Mouse (Mus musculus) spleen, adult 2 months (tissue): Measurements from ENCODE around the gene Tanc1.

ENCODE experiments used
- CTCF ChIP-seq: fragments of 200-500 bp; IDR thresholded peaks from 2 replicates; pipeline ENCODE4 v1.5.1; 2011; ENCODE audit warnings: mild to moderate bottlenecking, inconsistent platforms; ENCODE audit not compliant: insufficient read depth, insufficient read length, insufficient replicate concordance; ENCODE audit errors: extremely low read depth
- POLR2A ChIP-seq: fragments of 200-500 bp; IDR thresholded peaks from 2 replicates; pipeline ENCODE4 v1.6.1; 2011; ENCODE audit warnings: low read depth, low read length, inconsistent platforms

DNA sequence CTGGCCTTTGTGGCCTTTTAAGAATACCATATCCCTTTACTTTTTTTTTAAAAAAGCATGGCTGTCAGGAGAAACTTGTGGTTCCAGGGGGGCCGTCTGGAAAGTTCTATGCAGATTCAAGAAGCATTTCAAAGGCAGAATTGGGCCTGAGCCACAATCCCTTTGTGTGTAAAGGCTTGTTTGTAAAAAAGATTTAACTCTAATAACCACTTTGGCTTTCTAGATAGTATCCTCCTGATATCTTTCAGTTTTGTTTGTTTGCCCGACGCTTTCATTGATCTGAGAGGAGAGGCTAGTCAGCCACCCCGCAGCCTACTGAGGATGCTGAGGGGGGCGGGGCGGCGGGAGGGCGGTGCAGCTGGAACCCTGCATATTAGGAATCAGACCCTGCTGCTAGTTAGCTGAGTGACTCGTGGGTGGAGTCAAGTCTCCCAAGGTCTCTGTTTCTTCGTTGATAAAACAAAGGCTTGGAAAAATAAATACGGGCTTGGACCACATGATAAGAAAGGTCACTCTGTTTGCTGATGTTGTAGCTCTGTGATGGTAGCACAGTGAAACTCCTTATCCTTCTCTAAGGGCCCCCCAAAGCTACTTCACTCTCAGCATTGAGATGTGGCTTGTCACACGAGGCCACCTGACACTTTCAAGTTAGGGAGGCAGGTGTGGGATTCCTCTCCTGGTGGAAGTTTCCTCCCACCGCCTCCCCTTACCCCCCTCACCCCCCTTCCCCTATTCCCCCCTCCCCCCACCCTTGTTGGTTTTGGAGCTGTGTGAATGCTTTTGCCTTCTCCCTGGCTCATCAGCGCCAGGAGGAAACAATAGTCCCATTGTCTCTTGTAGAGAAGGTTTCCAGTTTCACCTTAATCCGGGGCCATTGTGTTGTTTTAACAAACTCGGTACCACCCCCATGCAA, 86.1 kb downstream of the Tanc1 start:
- TF ChIP-seq CTCF (no peak), POLR2A (no peak)
